Mouse (Mus musculus) adrenal gland (tissue): ENCODE measurements at regions not wholly inside any gene's neighbourhood (a gene's known extent, or its start where the extent isn't known, plus 50 kb on each side); places are given as distances from the start of the nearest gene placed in this dataset.
"Not testable (repeated sequence)": the region's sequence is repeated elsewhere in the genome, so short reads cannot be mapped to it uniquely, and the experiment has no call there.

ENCODE experiments used
- intact Hi-C: fragments of 180-260 bp; cut with DNase I; formaldehyde crosslinking; loops from one replicate; pipeline ENCODE4 v1.15.1; 2025

- intact Hi-C loops, result no loop called here
Measured at GRCm38 (mm10) chr12:77836231-77836630, 357.8 kb upstream of the Gm6657 start.

DNA sequence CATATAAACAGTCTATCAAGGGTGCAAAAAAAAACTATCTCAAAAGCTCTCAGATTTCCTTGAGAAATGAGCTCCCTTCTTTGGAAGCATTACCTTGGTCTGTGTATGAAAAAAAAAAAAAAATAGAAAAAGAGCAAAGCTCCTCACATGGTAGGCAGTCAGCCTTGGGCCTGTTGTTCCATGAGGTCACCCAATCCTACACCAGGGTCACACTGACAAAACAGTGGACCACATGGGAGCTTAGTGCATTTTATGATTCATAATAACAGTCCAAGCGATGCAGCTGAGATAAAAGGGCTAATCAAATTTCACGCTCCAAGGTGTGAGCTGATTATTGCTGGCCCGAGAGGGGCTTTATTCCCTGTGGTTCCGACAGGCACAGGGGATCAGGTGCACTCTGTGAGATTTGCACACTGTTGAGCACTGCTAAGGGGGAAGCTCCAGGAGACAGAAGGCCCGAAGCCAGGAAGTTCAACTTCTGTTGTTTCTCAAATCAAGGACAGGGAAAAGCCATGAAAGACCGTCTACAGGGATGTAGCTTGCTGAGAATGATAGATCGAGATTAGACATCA is 352.1 kb upstream of the Gm6657 start:
- intact Hi-C loops, result no loop called here

DNA sequence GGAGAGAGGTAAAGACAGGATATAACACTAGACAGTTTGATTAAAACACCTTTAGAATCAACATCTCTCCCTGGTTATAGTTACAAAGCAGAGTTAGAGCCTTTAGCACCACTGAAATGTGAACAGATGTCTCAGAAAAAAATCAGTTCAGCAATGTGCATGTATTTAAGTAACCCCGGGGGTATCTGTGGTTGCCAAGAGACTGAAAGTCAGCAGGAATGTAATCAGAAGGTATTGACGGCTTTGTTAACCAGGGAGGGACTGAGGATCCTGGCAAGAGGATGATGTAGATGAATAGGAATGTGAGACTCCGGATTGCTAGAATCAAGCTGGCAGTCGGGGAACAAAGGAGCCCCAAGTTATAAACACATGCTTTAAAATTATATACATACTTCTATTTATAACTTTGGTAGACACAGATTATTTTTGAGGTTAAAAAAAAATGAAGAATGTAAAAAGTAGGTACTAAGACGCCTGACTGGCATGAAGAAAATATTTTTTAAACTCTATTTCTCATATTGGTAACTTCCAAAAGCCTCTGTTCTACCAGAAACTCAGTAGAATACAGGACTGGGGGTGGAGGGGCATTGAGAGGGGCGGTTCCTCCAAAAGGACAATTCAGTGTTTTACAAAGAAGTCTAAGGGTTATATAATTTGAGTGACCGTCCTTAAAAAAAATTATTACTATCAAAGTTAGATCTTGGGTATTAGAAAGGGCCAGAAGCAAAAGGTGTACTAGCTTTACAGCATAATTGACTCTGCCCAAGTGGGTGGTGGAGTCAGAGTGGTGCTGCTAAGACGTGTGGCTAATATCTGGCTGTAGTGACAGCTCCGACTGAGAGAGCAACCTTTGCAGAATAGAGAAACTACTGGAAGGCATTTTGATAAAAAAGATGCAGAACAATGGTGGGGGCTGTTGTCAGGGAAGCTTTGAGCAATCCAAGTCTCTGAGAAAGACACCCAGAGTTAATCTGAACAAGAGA is 341.2 kb upstream of the Gm6657 start:
- intact Hi-C loops, result no loop called here

DNA sequence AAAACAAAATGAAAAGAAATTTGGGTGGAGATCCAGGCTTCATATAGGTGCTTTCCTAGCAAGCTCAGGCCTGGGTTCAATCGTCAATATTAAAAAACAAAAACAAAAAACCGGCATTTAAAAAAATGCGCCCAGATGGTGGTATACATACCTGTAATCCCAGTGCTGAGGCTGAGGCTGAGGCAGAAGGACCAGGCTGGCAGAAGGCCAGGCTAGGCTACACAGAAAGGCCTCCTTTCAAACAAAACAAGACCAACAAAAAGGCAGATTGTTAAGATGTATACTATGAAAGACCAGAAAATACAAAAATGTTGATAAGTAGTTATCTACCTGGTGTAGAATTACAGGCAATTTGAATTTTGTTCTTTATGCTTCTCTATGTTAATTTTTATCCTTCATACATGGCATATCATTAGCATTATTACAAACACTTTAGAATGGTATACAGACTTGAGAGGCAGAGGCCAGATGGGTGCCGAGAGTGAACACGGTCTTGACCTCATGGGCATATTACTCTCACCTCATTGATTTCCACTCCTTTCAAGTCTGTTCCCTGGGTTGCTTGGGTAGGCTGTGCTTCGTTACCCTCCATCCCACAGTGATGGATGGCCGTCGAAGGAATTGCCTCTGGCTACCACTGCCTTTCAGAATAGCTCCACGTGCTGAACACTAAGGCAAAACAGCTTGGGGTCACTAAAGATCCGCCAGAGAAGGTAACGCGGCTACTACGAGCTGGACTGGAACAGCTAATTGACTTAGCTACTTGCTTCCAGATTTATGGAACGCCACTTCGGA is 339.6 kb upstream of the Gm6657 start:
- intact Hi-C loops, result no loop called here

- intact Hi-C loops, result no loop called here
Measured at GRCm38 (mm10) chr12:77855796-77856195, 338.2 kb upstream of the Gm6657 start.

DNA sequence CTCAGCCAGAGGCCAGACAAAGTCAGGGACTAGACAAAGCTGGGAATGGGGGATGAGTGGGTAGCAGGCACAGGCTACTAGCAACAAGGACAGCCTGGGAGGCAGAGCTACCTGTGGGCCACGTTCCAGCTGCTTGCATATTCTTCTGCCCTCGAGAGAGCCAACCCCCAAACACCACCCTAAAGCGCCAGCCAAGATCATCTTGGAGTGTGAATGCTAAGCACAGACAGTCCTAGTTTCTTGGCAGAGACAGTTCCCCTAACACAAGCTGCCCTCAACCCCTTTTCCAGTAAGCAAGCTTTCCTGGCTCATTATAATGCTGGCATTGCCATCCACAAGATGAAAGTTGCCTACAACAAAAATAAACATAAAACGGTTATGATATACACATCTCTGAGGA is 336.8 kb upstream of the Gm6657 start:
- intact Hi-C loops, result no loop called here

DNA sequence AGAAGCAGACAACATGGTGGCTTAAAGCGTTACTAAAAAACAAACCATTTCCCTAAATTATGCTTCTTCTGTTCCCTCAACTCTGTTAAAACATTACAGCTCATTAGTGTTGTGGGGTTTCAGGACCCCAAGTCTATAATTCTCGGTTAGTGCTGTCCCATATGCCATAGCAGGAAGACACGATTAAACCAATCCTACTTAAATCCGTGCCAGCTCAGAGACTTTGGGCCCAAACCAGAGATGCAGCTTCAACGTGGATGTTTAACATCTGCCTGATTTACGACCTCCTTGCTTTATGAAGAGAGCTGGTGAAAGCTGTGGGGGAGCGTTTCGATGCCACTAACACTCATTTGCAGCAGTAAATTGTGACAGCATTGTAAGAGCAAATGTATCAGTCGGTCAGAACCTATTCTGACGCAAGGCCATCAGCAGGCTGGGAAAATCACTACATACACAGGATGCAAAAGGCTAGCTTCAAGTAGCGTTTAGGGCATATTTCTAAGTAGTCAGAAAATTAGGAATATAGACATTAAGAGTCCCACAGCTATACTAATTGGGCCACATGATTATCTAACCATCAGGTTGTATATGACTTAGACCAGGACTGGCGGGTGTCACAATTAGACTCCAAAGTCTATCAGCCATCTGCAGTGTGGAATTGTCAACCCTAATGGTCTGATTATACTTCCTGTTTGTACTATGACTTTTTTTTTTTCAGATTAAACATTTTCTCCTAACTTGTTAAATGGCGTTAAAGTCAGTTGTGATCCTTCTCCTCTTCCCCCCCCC is 333.1 kb upstream of the Gm6657 start:
- intact Hi-C loops, result no loop called here

GRCm38 (mm10) chr12:77867947-77868495 is 326.0 kb upstream of the Gm6657 start:
- intact Hi-C loops, result no loop called here

DNA sequence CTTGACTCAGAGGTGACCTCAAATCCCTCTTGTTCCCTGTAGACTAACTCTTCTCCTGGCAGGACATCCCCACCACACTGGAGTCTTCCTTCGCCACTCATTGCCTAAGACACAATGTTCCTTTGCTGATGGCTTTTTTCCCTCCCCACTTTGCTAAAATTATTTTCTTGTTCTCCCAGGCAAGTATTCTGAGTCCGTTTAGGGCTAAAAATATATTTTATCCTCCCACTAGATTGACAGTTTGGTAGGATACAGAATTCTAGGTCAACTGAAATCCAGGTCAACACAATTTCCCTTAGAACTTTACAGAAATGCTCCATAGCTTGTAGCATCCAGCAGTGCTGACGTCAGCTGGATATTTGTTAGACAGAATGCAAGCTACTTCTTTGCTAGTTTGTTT is 324.7 kb upstream of the Gm6657 start:
- intact Hi-C loops, result no loop called here

GRCm38 (mm10) chr12:77887335-77887734 is 306.7 kb upstream of the Gm6657 start:
- intact Hi-C loops, result no loop called here

DNA sequence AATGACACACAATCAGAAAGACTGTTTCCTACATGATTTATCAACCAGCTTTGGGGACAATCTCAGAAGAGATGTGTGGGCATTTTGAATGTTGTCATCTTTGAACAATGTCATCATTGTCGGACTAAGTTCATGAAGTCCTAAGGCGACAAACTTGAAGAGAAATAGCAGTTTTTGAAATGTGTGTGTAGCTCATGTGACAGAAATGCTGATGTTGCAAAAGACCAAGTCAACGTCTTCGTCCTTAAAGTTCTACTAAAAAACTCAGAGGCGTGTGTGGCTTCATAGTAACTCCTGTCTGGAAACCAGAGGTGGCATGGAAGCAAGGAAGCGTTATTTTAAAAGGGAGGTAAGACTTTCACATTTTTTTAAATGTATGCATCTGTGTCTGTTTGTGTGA is 302.6 kb upstream of the Gm6657 start:
- intact Hi-C loops, result no loop called here

GRCm38 (mm10) chr12:77894238-77894637 is 299.8 kb upstream of the Gm6657 start:
- intact Hi-C loops, result no loop called here

- intact Hi-C loops, result no loop called here
Measured at GRCm38 (mm10) chr12:77895508-77895907, 298.5 kb upstream of the Gm6657 start.

- intact Hi-C loops, result not testable (repeated sequence)
Measured at GRCm38 (mm10) chr12:77898974-77899373, 295.1 kb upstream of the Gm6657 start.

GRCm38 (mm10) chr12:77901254-77901653 is 292.8 kb upstream of the Gm6657 start:
- intact Hi-C loops, result no loop called here

DNA sequence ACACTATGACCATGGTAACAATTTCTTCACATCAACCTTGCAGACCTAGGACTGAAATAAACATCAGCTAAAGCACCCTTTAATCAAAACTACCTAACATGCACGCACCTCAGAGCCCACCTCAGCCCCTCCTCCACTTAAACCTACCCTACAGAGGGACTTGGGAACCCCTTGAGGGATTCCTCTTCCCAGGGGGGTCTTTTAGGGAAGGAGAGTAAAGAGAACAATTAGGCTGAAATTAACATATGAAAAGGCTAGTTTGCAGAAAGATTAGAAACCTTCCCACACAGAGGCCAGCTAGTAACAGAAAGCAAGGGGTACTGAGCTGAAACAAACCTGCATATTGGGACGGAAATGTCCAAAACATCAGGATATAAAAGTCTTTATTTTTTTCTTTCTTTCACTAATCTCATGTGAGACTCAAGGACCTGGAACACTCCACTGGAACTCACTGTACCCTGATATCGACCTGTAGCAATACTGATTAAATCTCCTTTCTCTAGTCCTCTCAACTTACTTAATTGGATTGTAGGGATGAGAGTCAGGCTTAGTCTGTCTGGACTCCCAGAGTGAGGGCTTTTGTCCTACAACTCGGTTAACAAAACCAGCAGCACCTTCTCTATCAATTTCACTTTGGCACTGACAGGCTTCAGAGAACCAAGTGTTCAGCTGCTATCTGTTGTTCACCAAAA is 281.0 kb upstream of the Gm6657 start:
- intact Hi-C loops, result no loop called here

DNA sequence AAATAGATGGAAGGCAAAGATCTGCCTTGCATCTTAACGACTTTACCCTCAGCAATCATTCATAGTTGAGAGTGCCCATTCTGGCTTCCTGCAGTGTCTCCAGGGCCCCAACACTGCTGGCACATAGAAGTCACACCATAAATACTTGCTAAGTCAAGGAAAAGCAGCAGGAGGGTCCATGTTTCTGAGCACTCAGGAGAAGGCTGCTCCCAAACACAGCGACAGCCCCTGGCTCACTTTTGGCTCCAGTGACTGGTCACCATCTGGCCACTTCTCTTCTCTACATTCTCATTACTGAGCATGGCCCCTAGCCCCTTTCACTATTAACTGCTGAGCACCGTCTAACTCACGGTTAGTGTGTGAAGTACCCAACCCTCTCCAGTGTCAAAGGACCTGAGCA is 265.3 kb upstream of the Gm6657 start:
- intact Hi-C loops, result no loop called here

GRCm38 (mm10) chr12:77929571-77929970 is 264.5 kb upstream of the Gm6657 start:
- intact Hi-C loops, result no loop called here

DNA sequence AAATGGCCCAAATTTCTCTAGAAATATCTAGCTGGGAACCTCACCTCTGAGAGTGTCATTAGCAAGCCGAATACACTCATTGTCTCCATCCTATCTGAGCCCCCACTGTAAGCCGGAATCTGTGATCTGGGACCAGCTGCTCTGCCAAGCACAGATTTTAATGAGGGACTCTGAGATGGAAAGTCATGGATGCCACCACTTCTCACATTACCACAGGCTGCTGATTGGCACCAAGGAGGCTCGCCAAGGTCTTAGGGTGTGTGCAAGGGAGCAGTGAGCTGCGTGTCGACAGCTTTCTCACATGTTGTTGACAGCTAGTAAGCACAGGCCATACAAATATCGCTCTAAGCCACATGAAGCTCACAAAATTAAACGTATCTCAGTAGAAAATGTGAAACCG is 250.1 kb upstream of the Gm6657 start:
- intact Hi-C loops, result no loop called here

- intact Hi-C loops, result no loop called here
Measured at GRCm38 (mm10) chr12:77949474-77950017, 244.5 kb upstream of the Gm6657 start.
